ENCODE assay signal across 11 mouse cellular contexts in genomic region chr3:65830801-65831200, GRCm38 (mm10).
DNase-seq lines count a peak whose midpoint lies in the region; ATAC-seq and TF ChIP-seq lines count a peak whose summit lies in the region.
"Had no signal": no experiment of that assay in that cellular context is flagged by ENCODE, and none has a peak within 500 bp of the region (broad histone marks: within the 10 kb centered on the region; RNA-seq: fewer than 3 reads in every experiment).

No protein-coding gene starts in this region.

- WGBS in midbrain, embryonic 11.5 days: 45% methylated on average over 16 of the region's 16 CpGs
- WGBS in midbrain, embryonic 15.5 days: 47% methylated on average over 16 of the region's 16 CpGs
- WGBS in heart, postnatal 0 days: 9% methylated on average over 16 of the region's 16 CpGs
- WGBS in stomach, postnatal 0 days: 29% methylated on average over 16 of the region's 16 CpGs

- H3K27ac ChIP-seq in midbrain, embryonic 11.5 days (ENCODE audit: low read depth, low read length): no peak overlapping the region
- no peak overlapping the region for H3K27ac ChIP-seq in midbrain, embryonic 15.5 days
- H3K27ac ChIP-seq in heart, postnatal 0 days (ENCODE audit: low read depth): peak overlapping the region; percentile 32; the same call in 1 of the 2 replicates
- no peak overlapping the region for H3K27ac ChIP-seq in stomach, postnatal 0 days (replicated peaks)
- H3K27ac ChIP-seq: liver, embryonic 15.5 days had no signal

- H3K36me3 ChIP-seq in midbrain, embryonic 11.5 days (ENCODE audit: control insufficient read depth, insufficient read depth, low read length): no peaks in the 10 kb centered on the region
- H3K36me3 ChIP-seq in midbrain, embryonic 15.5 days (replicated peaks): no peaks in the 10 kb centered on the region
- H3K36me3 ChIP-seq in heart, postnatal 0 days (replicated peaks; ENCODE audit: control insufficient read depth, insufficient read depth, low read length): no peaks in the 10 kb centered on the region
- H3K36me3 ChIP-seq in stomach, postnatal 0 days (ENCODE audit: control insufficient read depth, insufficient read depth, low read length): no peaks in the 10 kb centered on the region
- H3K36me3 ChIP-seq: liver, embryonic 15.5 days had no signal

- no peak overlapping the region for H3K9ac ChIP-seq in midbrain, embryonic 11.5 days (ENCODE audit: low read length)
- no peak overlapping the region for H3K9ac ChIP-seq in midbrain, embryonic 15.5 days
- H3K9ac ChIP-seq in heart, postnatal 0 days (replicated peaks; ENCODE audit: low read depth, low read length): no peak overlapping the region; the same call in 1 of the 2 replicates
- no peak overlapping the region for H3K9ac ChIP-seq in stomach, postnatal 0 days (ENCODE audit: low read length)
- H3K9ac ChIP-seq: liver, embryonic 15.5 days had no signal

- H3K4me3 ChIP-seq in midbrain, embryonic 11.5 days (ENCODE audit: low read depth, low read length): no peak overlapping the region
- H3K4me3 ChIP-seq in midbrain, embryonic 15.5 days: no peak overlapping the region
- H3K4me3 ChIP-seq in heart, postnatal 0 days (ENCODE audit: low read depth, low read length): no peak overlapping the region
- H3K4me3 ChIP-seq in stomach, postnatal 0 days (ENCODE audit: low read depth, low read length): no peak overlapping the region
- H3K4me3 ChIP-seq: liver, embryonic 15.5 days had no signal

- peak; percentile 33 for DNase-seq in adrenal gland, adult 2 months
- DNase-seq in adrenal gland, adult 8-10 months: no peak
- peak; percentile 83 for DNase-seq in midbrain, embryonic 11.5 days (ENCODE audit: low spot score, missing footprints)
- peak; percentile 61 for DNase-seq in heart, postnatal 0 days (ENCODE audit: low spot score)
- peak; percentile 23 for DNase-seq in stomach, postnatal 0 days (ENCODE audit: low spot score)
- DNase-seq in spleen, postnatal 14 days (ENCODE audit: low spot score in 2 of 2): no peak
- DNase-seq: gastrocnemius, postnatal 10 days; kidney, adult 9 months had no signal

- ATAC-seq in midbrain, embryonic 11.5 days (ENCODE audit: low FRiP score): no peak
- ATAC-seq in midbrain, embryonic 15.5 days (replicated peaks): no peak
- peak; percentile 62 for ATAC-seq in heart, postnatal 0 days (ENCODE audit: insufficient read depth, low read depth)
- ATAC-seq in stomach, postnatal 0 days (ENCODE audit: low FRiP score, low TSS enrichment): no peak
- ATAC-seq in CD4-positive, CD25-positive, alpha-beta regulatory T cell, adult 4 months: no peak

- no peaks in the 10 kb centered on the region for H3K9me3 ChIP-seq in midbrain, embryonic 11.5 days (ENCODE audit: control insufficient read depth, low read length)
- H3K9me3 ChIP-seq in midbrain, embryonic 15.5 days: no peaks in the 10 kb centered on the region
- no peaks in the 10 kb centered on the region for H3K9me3 ChIP-seq in heart, postnatal 0 days (replicated peaks; ENCODE audit: control insufficient read depth, low read length)
- H3K9me3 ChIP-seq in stomach, postnatal 0 days (ENCODE audit: control insufficient read depth, low read length): no peaks in the 10 kb centered on the region
- H3K9me3 ChIP-seq: liver, embryonic 15.5 days had no signal

- H3K4me2 ChIP-seq in midbrain, embryonic 11.5 days: no peak overlapping the region
- no peak overlapping the region for H3K4me2 ChIP-seq in midbrain, embryonic 15.5 days
- H3K4me2 ChIP-seq in heart, postnatal 0 days (ENCODE audit: low read depth, low read length): peak overlapping the region; percentile 32
- no peak overlapping the region for H3K4me2 ChIP-seq in stomach, postnatal 0 days (replicated peaks; ENCODE audit: low read depth)
- H3K4me2 ChIP-seq: liver, embryonic 15.5 days had no signal

- no peak for TF ChIP-seq EP300 in heart, postnatal 0 days (IDR thresholded peaks at IDR 0.05; ENCODE audit: low read depth)
- TF ChIP-seq EP300 in stomach, postnatal 0 days (optimal IDR thresholded peaks at IDR 0.05): no peak

- TF ChIP-seq CTCF in heart, postnatal 0 days (IDR thresholded peaks at IDR 0.05; ENCODE audit: low read depth): no peak
- no peak for TF ChIP-seq CTCF in stomach, postnatal 0 days (IDR thresholded peaks at IDR 0.05; ENCODE audit: low read depth)

- H3K4me1 ChIP-seq in midbrain, embryonic 11.5 days (ENCODE audit: control insufficient read depth, insufficient read depth, low read length): no peaks in the 10 kb centered on the region
- H3K4me1 ChIP-seq in midbrain, embryonic 15.5 days: peaks cover 16% of the 10 kb centered on the region
- peaks cover 25% of the 10 kb centered on the region for H3K4me1 ChIP-seq in heart, postnatal 0 days (ENCODE audit: control insufficient read depth, insufficient read depth)
- no peaks in the 10 kb centered on the region for H3K4me1 ChIP-seq in stomach, postnatal 0 days (replicated peaks; ENCODE audit: control insufficient read depth, insufficient read depth)
- H3K4me1 ChIP-seq: liver, embryonic 15.5 days had no signal

- no peaks in the 10 kb centered on the region; the same call in 1 of the 2 replicates for H3K27me3 ChIP-seq in midbrain, embryonic 11.5 days (ENCODE audit: control insufficient read depth, insufficient read depth, low read length)
- H3K27me3 ChIP-seq in midbrain, embryonic 15.5 days (replicated peaks): no peaks in the 10 kb centered on the region
- no peaks in the 10 kb centered on the region for H3K27me3 ChIP-seq in heart, postnatal 0 days (ENCODE audit: control insufficient read depth, insufficient read depth, low read length)
- H3K27me3 ChIP-seq in stomach, postnatal 0 days (ENCODE audit: control insufficient read depth, insufficient read depth, low read length): no peaks in the 10 kb centered on the region
- H3K27me3 ChIP-seq: liver, embryonic 15.5 days had no signal

Comparison
In these comparisons a context has a peak if more than half of its experiments do, and no peak if none do; other contexts are left out.
1. DNase-seq: peak in adrenal gland, adult 2 months (single experiment), midbrain, embryonic 11.5 days (single experiment), heart, postnatal 0 days (single experiment) and stomach, postnatal 0 days (single experiment); none in adrenal gland, adult 8-10 months (single experiment) and spleen, postnatal 14 days (0 of 2).